Comparison of ENCODE assay signal across 23 mouse cellular contexts in the genomic region with DNA sequence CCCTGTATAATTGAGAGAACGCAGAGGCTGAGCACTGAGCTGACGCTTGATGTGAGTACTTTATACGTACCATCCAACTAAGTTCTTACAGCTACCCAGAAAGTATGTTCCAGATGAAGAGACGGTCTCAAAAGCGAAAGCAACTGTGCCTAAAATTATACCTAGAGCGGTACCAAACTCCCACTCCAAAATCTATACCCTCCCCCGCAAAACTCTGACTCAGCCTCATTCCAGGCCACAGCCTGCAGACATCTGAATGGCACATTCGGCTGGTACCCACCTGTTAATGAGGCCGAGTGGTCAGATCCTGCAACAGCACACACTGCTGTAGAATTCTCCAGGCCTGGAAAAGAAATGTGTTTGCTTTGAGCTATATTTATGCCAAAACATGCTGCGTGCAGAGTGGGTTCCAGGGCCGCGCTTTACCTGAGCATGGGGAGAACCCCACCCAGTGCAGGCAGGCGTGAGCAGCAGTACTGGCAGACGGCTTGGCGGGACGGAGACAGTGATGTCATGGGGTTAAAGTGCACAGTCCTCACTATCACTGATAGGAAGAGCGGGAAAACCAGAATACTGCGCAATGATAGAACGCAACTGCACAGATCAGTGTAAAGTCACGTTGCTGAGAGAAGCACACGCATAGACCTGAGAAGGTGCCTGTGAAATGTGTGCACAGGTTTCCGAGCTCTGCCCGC. TPM values are rescaled to one million over a fixed set of nuclear protein-coding genes. Genes with fewer than 3 reads are reported as not detected.
A peak's percentile ranks its signal among the peaks of the same experiment; 100 is the strongest.
DNase-seq lines count a peak whose midpoint lies in the region; ATAC-seq lines count a peak whose summit lies in the region.
"Had no signal": no experiment of that assay in that cellular context is flagged by ENCODE, and none has a peak within 500 bp of the region (broad histone marks: within the 10 kb centered on the region; RNA-seq: fewer than 3 reads in every experiment).

No protein-coding gene starts in this region.

- 0 out of 2 replicates have a peak, but pooled peaks have one; percentile 31 for ATAC-seq in heart, embryonic 14.5 days (ENCODE audit: insufficient number of reproducible peaks, insufficient read depth, low FRiP score, low read depth)
- peak; percentile 61; the same call in 1 of the 2 replicates for ATAC-seq in intestine, embryonic 15.5 days

- no peaks in the 10 kb centered on the region for H3K9me3 ChIP-seq in heart, embryonic 14.5 days (ENCODE audit: control insufficient read depth, low read length)
- no peaks in the 10 kb centered on the region for H3K9me3 ChIP-seq in intestine, embryonic 15.5 days
- H3K9me3 ChIP-seq: forebrain, embryonic 10.5 days; limb, embryonic 12.5 days; liver, embryonic 13.5 days; lung, embryonic 15.5 days; neural tube, embryonic 12.5 days had no signal

- no peak overlapping the region for H3K27ac ChIP-seq in heart, embryonic 14.5 days (replicated peaks in 1 of 2; ENCODE audit: control insufficient read depth in 1 of 2, insufficient read depth in 1 of 2, low read depth in 2 of 2, low read length in 2 of 2)
- no peak overlapping the region for H3K27ac ChIP-seq in intestine, embryonic 15.5 days
- H3K27ac ChIP-seq: forebrain, embryonic 10.5 days; limb, embryonic 12.5 days; liver, embryonic 13.5 days; lung, embryonic 15.5 days; macrophage; neural tube, embryonic 12.5 days had no signal

- H3K4me2 ChIP-seq in heart, embryonic 14.5 days (ENCODE audit: low read length): no peak overlapping the region
- H3K4me2 ChIP-seq in intestine, embryonic 15.5 days (replicated peaks): no peak overlapping the region
- H3K4me2 ChIP-seq: limb, embryonic 12.5 days; liver, embryonic 13.5 days; lung, embryonic 15.5 days; midbrain, embryonic 11.5 days; neural tube, embryonic 12.5 days had no signal

- intact Hi-C loops in heart, postnatal 10 days (cut with DNase I): no loop called here

- 86% methylated on average over 23 of the region's 23 CpGs for WGBS in heart, embryonic 14.5 days
- WGBS in intestine, embryonic 15.5 days: 89% methylated on average over 23 of the region's 23 CpGs

- peaks cover 13 to 21% of the 10 kb centered on the region in 2 experiments for H3K4me1 ChIP-seq in heart, embryonic 14.5 days (ENCODE audit: control insufficient read depth in 2 of 2, insufficient read depth in 2 of 2, low read length in 2 of 2)
- no peaks in the 10 kb centered on the region for H3K4me1 ChIP-seq in intestine, embryonic 15.5 days (replicated peaks)
- H3K4me1 ChIP-seq: forebrain, embryonic 10.5 days; limb, embryonic 12.5 days; neural tube, embryonic 12.5 days had no signal

- peaks cover 6% of the 10 kb centered on the region; the same call in 1 of the 2 replicates for H3K36me3 ChIP-seq in heart, embryonic 14.5 days (ENCODE audit: control insufficient read depth, insufficient read depth, low read length)
- H3K36me3 ChIP-seq in intestine, embryonic 15.5 days: no peaks in the 10 kb centered on the region
- H3K36me3 ChIP-seq: lung, embryonic 15.5 days had no signal

- no peak for DNase-seq in heart, postnatal 10 days
- peak; percentile 71 to 80 for DNase-seq in right cerebral cortex, adult 2 months (ENCODE audit: low spot score in 2 of 2)
- no peak for DNase-seq in right cerebral cortex, postnatal 10 days (ENCODE audit: low spot score in 2 of 2)
- DNase-seq in right cerebral cortex, postnatal 36 days (ENCODE audit: low spot score in 2 of 2): peak; percentile 45 to 76
- DNase-seq in adrenal gland, adult 8-10 months: no peak
- no peak for DNase-seq in kidney, postnatal 25 days
- DNase-seq: adrenal gland, adult 2 months; cerebellum, postnatal 14 days; embryo, embryonic 11 days; kidney, adult 8-10 months; kidney, postnatal 36 days; liver, embryonic 13.5 days; thymus, postnatal 36 days had no signal

- 0 out of 2 replicates have a peak overlapping the region, but pooled peaks have one; percentile 8 for H3K9ac ChIP-seq in heart, embryonic 14.5 days (ENCODE audit: low read length)
- H3K9ac ChIP-seq in intestine, embryonic 15.5 days: no peak overlapping the region
- H3K9ac ChIP-seq: limb, embryonic 12.5 days; liver, embryonic 13.5 days; lung, embryonic 15.5 days; neural tube, embryonic 12.5 days had no signal

- H3K4me3 ChIP-seq in heart, embryonic 14.5 days (ENCODE audit: control insufficient read depth in 1 of 2, insufficient read depth in 1 of 2, low read depth in 1 of 2, low read length in 2 of 2): no peak overlapping the region
- no peak overlapping the region for H3K4me3 ChIP-seq in intestine, embryonic 15.5 days (replicated peaks)
- H3K4me3 ChIP-seq: forebrain, embryonic 10.5 days; limb, embryonic 12.5 days; liver, embryonic 13.5 days; lung, embryonic 15.5 days; neural tube, embryonic 12.5 days had no signal

- H3K27me3 ChIP-seq in heart, embryonic 14.5 days (ENCODE audit: control insufficient read depth, insufficient read depth, low read length): no peaks in the 10 kb centered on the region
- no peaks in the 10 kb centered on the region for H3K27me3 ChIP-seq in intestine, embryonic 15.5 days (replicated peaks)
- H3K27me3 ChIP-seq: limb, embryonic 12.5 days; liver, embryonic 13.5 days; lung, embryonic 15.5 days; neural tube, embryonic 12.5 days had no signal

RNA-seq across cellular contexts. Expression of a gene that starts 21.0 kb away (rescaled TPM):
- 10.5 and 10.7 TPM in 2 replicates for polyA plus RNA-seq in heart, embryonic 14.5 days (2014; fragmentation: Nextera tagmentation; extraction: Ambion mirVana)
- 1 to 10 TPM; 5.6 to 6.5 TPM for total RNA-seq in heart, postnatal 10 days (2021)
- polyA plus RNA-seq in intestine, embryonic 15.5 days (2015; fragmentation: Nextera tagmentation; extraction: Ambion mirVana): 14.3 and 16.9 TPM in 2 replicates
- 10 to 100 TPM; 29.2 to 47.3 (median 37.2) TPM for total RNA-seq in adrenal gland, adult 8-10 months (2022)

RNA-seq across cellular contexts. Expression of a gene that starts 53.8 kb away (rescaled TPM):
- polyA plus RNA-seq in heart, embryonic 14.5 days (2014; fragmentation: Nextera tagmentation; extraction: Ambion mirVana): 0.12 and 0.65 TPM in 2 replicates
- not detected for total RNA-seq in heart, postnatal 10 days (2021)
- polyA plus RNA-seq in intestine, embryonic 15.5 days (2015; fragmentation: Nextera tagmentation; extraction: Ambion mirVana): 0.97 and 1.2 TPM in 2 replicates
- total RNA-seq in adrenal gland, adult 8-10 months (2022): not detected
- total RNA-seq: adrenal gland, adult 2 months; monocyte, adult 5-6 weeks had no signal
- polyA plus RNA-seq: adrenal gland, adult 2 months; forebrain, embryonic 10.5 days; hindbrain, embryonic 11.5 days; limb, embryonic 12.5 days; liver, embryonic 13.5 days; macrophage had no signal

Comparison
In these comparisons a context has a peak if more than half of its experiments do, and no peak if none do; other contexts are left out.
1. DNase-seq: peak in right cerebral cortex, adult 2 months (2 of 2) and right cerebral cortex, postnatal 36 days (2 of 2); none in heart, postnatal 10 days (0 of 2), right cerebral cortex, postnatal 10 days (0 of 2), adrenal gland, adult 8-10 months (single experiment) and kidney, postnatal 25 days (0 of 2).
2. RNA of a gene that starts 21.0 kb away (total RNA-seq): 29.2 to 47.3 TPM in adrenal gland, adult 8-10 months; 5.6 to 6.5 TPM in heart, postnatal 10 days; every median in the first group is over 4 times any median in the second.